Mouse (Mus musculus) kidney, adult 2 months (tissue): ENCODE measurements at regions not wholly inside any gene's neighbourhood (a gene's known extent, or its start where the extent isn't known, plus 50 kb on each side); places are given as distances from the start of the nearest gene placed in this dataset.

ENCODE experiments used
- CTCF ChIP-seq: fragments of 200-500 bp; conservative IDR thresholded peaks from 2 replicates; pipeline ENCODE4 v1.5.1; 2011; ENCODE audit warnings: low read depth, mild to moderate bottlenecking, control low read depth, low read length, moderate library complexity, mixed read lengths; ENCODE audit not compliant: insufficient read depth, insufficient read length
- POLR2A ChIP-seq: fragments of 200-500 bp; IDR thresholded peaks from one replicate; pipeline ENCODE4 v1.6.1; 2011; ENCODE audit warnings: low read depth, low read length, control low read depth

DNA sequence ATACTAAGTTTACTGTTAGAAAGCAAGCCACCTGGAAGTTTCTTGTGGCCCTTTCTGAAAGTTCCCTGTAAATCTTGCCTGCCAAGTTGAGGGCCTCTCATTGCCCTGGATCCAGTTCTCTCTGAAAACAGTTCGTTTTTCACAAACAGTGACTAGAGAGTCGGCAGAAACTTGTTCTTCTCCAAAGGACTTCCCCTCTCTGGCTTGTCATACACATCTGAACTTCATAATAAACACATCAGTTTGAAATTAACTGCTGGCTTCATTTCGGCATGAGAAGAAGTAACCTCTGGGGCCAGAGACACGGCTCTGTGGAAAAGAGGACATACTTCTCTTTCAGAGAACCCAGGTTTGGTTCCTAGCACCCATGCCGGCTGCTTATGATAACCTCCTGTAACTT lies 110.4 kb upstream of the Sox4 start:
- TF ChIP-seq POLR2A (no peak), CTCF (no peak)
